ENCODE assay signal across 10 mouse cellular contexts in genomic region chr7:99626376-99627270, GRCm38 (mm10). TPM values are rescaled to one million over a fixed set of nuclear protein-coding genes. Genes with fewer than 3 reads are reported as not detected.
A peak's percentile ranks its signal among the peaks of the same experiment; 100 is the strongest.
DNase-seq lines count a peak whose midpoint lies in the region; ATAC-seq lines count a peak whose summit lies in the region.
"Had no signal": no experiment of that assay in that cellular context is flagged by ENCODE, and none has a peak within 500 bp of the region (broad histone marks: within the 10 kb centered on the region; RNA-seq: fewer than 3 reads in every experiment).

Tpbgl (minus strand) TSS chr7:99627103.

- H3K4me1 ChIP-seq in brown adipose tissue, adult 24 weeks (ENCODE audit: control insufficient read depth, insufficient read depth, insufficient read length, low read length) = peaks cover 4% of the 10 kb centered on the region; the same call in 1 of the 2 replicates
- peaks cover 16% of the 10 kb centered on the region for H3K4me1 ChIP-seq in intestine, embryonic 15.5 days (replicated peaks)
- peaks cover 18% of the 10 kb centered on the region for H3K4me1 ChIP-seq in liver, embryonic 15.5 days (replicated peaks)
- peaks cover 12% of the 10 kb centered on the region for H3K4me1 ChIP-seq in neural tube, embryonic 14.5 days (ENCODE audit: control insufficient read depth, insufficient read depth, low read length)

- peak within 1 kb of the TSS; percentile 33 for H3K9ac ChIP-seq in intestine, embryonic 15.5 days
- no peak within 1 kb of the TSS for H3K9ac ChIP-seq in liver, embryonic 15.5 days
- peak within 1 kb of the TSS; percentile 63 for H3K9ac ChIP-seq in neural tube, embryonic 14.5 days (replicated peaks; ENCODE audit: low read depth, low read length)

- H3K36me3 ChIP-seq in intestine, embryonic 15.5 days = no peaks in the 10 kb centered on the region
- H3K36me3 ChIP-seq in liver, embryonic 15.5 days (replicated peaks) = no peaks in the 10 kb centered on the region
- H3K36me3 ChIP-seq in neural tube, embryonic 14.5 days (ENCODE audit: control insufficient read depth, insufficient read depth, low read length) = no peaks in the 10 kb centered on the region

- H3K27me3 ChIP-seq in intestine, embryonic 15.5 days (replicated peaks) = peaks cover 60% of the 10 kb centered on the region
- H3K27me3 ChIP-seq in liver, embryonic 15.5 days = peaks cover 99% of the 10 kb centered on the region
- peaks cover 27% of the 10 kb centered on the region for H3K27me3 ChIP-seq in neural tube, embryonic 14.5 days (ENCODE audit: control insufficient read depth, insufficient read depth, low read length)

- H3K4me2 ChIP-seq in intestine, embryonic 15.5 days (replicated peaks) = peak within 1 kb of the TSS; percentile 97
- peak within 1 kb of the TSS; percentile 65 for H3K4me2 ChIP-seq in liver, embryonic 15.5 days
- peak within 1 kb of the TSS; percentile 86 for H3K4me2 ChIP-seq in neural tube, embryonic 14.5 days (ENCODE audit: low read depth, low read length)

- DNase-seq in layer of hippocampus, adult 11-12 months (ENCODE audit: low spot score) = peak; percentile 22
- no peak for DNase-seq in layer of hippocampus, adult 9-10 months (ENCODE audit: low spot score)
- peak; percentile 40 to 73 for DNase-seq in gastrocnemius, postnatal 4 days (ENCODE audit: low spot score in 2 of 2)
- DNase-seq in urinary bladder, adult 2 months (ENCODE audit: low spot score) = peak; percentile 33

- no peak within 1 kb of the TSS for H3K27ac ChIP-seq in brown adipose tissue, adult 24 weeks (replicated peaks; ENCODE audit: low read depth, low read length)
- H3K27ac ChIP-seq in intestine, embryonic 15.5 days = no peak within 1 kb of the TSS
- H3K27ac ChIP-seq in liver, embryonic 15.5 days (replicated peaks) = no peak within 1 kb of the TSS
- H3K27ac ChIP-seq in neural tube, embryonic 14.5 days (ENCODE audit: low read depth, low read length) = peak within 1 kb of the TSS; percentile 55
- H3K27ac ChIP-seq: macrophage had no signal

- under 1% methylated on average over 80 of the region's 83 CpGs for WGBS in intestine, embryonic 15.5 days
- WGBS in liver, embryonic 15.5 days (ENCODE audit: insufficient replicate concordance) = under 1% methylated on average over 82 of the region's 83 CpGs
- under 1% methylated on average over 67 of the region's 83 CpGs for WGBS in neural tube, embryonic 14.5 days

- ATAC-seq in intestine, embryonic 15.5 days = peak; percentile 60
- ATAC-seq in liver, embryonic 15.5 days (ENCODE audit: insufficient read depth) = no peak
- peak; percentile 42 for ATAC-seq in neural tube, embryonic 14.5 days (ENCODE audit: low read depth)

- peak within 1 kb of the TSS; percentile 62 for H3K4me3 ChIP-seq in brown adipose tissue, adult 24 weeks (ENCODE audit: insufficient read depth, low read depth, low read length)
- peak within 1 kb of the TSS; percentile 49 for H3K4me3 ChIP-seq in intestine, embryonic 15.5 days (replicated peaks)
- peak within 1 kb of the TSS; percentile 44 for H3K4me3 ChIP-seq in liver, embryonic 15.5 days (replicated peaks)
- H3K4me3 ChIP-seq in neural tube, embryonic 14.5 days (ENCODE audit: low read depth, low read length) = peak within 1 kb of the TSS; percentile 44

- H3K9me3 ChIP-seq in intestine, embryonic 15.5 days = no peaks in the 10 kb centered on the region
- H3K9me3 ChIP-seq in liver, embryonic 15.5 days (replicated peaks) = no peaks in the 10 kb centered on the region
- H3K9me3 ChIP-seq in neural tube, embryonic 14.5 days (ENCODE audit: control insufficient read depth, low read length) = no peaks in the 10 kb centered on the region

RNA-seq across cellular contexts. Expression of gene Tpbgl, which starts in this region (rescaled TPM):
- 4.5 TPM in 2 replicates for polyA plus RNA-seq in brown adipose tissue, adult 24 weeks (2012; ENCODE audit: insufficient read depth, insufficient read length, missing spikeins)
- total RNA-seq in gastrocnemius, postnatal 4 days (2021) = 10 to 100 TPM; 28.6 to 32.5 TPM
- polyA plus RNA-seq in intestine, embryonic 15.5 days (2015; fragmentation: Nextera tagmentation; extraction: Ambion mirVana) = 1.3 and 1.4 TPM in 2 replicates
- 0.41 and 0.44 TPM in 2 replicates for polyA plus RNA-seq in liver, embryonic 15.5 days (2015; fragmentation: Nextera tagmentation; extraction: Ambion mirVana)
- 1.8 and 3.5 TPM in 2 replicates for polyA plus RNA-seq in neural tube, embryonic 14.5 days (2014; fragmentation: Nextera tagmentation; extraction: Ambion mirVana)
- 2.6 and 3.5 TPM in 2 replicates for polyA plus RNA-seq in urinary bladder, adult 2 months (2012; rRNA removed)
- total RNA-seq: MEL had no signal
